Mouse (Mus musculus): ENCODE results near the gene Srpk1. TPM values are rescaled to one million over a fixed set of nuclear protein-coding genes. Genes with fewer than 3 reads are reported as not detected.
A peak's percentile ranks its signal among the peaks of the same experiment; 100 is the strongest.

Srpk1 gene
- polyA plus RNA-seq, 1 experiment from 2014 or later: 75.1 TPM

GRCm38 (mm10) chr17:28601557-28602250 is 20.8 kb downstream of the Srpk1 start:
- no peaks in the 10 kb centered on the region for H3K27me3 ChIP-seq
- H3K9ac ChIP-seq: no peak overlapping the region
- no peak overlapping the region for H3K27ac ChIP-seq
- H3K4me3 ChIP-seq: no peak overlapping the region
- WGBS: 92% methylated on average over 9 of the region's 9 CpGs
- no peak for ATAC-seq (ENCODE audit: borderline replicate concordance, extremely low read depth, low FRiP score, low TSS enrichment)
- no peaks in the 10 kb centered on the region for H3K4me1 ChIP-seq
- no peak overlapping the region for H3K4me2 ChIP-seq
- H3K36me3 ChIP-seq: peaks cover 87% of the 10 kb centered on the region
- H3K9me3 ChIP-seq: no peaks in the 10 kb centered on the region

DNA sequence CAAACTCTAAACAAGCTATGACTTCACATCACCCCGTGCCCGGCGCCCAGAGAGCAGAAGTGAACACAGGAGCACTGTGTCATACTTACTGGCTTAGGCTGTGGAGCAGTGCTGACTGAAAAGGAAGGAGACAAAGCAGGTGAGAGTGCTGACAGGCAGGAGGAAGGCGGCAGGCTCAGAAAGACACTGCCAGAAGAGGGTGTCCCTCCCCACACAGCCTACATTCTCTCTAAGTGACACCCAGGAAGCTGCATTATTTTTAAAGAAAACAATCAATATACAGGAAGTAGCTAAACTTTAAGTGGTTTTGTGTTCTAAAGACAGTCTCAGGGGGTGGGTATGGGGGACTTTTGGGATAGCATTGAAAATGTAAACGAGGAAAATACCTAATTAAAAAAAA is 21.7 kb downstream of the Srpk1 start:
- H3K4me1 ChIP-seq: no peaks in the 10 kb centered on the region
- no peak overlapping the region for H3K4me3 ChIP-seq
- no peak overlapping the region for H3K4me2 ChIP-seq
- ATAC-seq (ENCODE audit: borderline replicate concordance, extremely low read depth, low FRiP score, low TSS enrichment): no peak
- no peaks in the 10 kb centered on the region for H3K9me3 ChIP-seq
- no peak overlapping the region for H3K9ac ChIP-seq
- H3K36me3 ChIP-seq: peaks cover 86% of the 10 kb centered on the region
- WGBS: 83% methylated on average over 5 of the region's 5 CpGs
- H3K27me3 ChIP-seq: no peaks in the 10 kb centered on the region
- H3K27ac ChIP-seq: no peak overlapping the region

DNA sequence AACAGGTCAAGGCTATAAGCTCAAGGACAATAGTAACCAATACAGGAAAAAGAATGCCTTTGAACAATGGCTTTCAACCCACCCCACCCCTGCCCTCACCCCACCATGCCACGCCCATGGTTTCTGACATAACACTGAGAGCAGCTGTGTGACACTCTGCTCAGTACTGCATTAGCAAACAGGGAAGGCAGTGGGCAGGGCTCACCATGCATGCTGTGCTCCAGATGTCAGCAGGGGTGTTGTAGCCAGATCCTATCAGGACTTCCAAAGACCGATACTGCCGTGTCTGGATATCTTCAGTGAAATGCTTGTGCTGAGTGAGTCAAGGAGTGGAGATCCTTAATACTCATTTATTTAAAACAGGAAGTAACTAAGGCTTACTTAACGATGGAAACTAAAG is 28.5 kb downstream of the Srpk1 start:
- Histone ChIP-seq H3K36me3 (peaks cover 82% of the 10 kb centered on the region), H3K4me3 (no peak overlapping the region), H3K9me3 (no peaks in the 10 kb centered on the region), H3K4me2 (no peak overlapping the region), H3K27ac (no peak overlapping the region), H3K4me1 (no peaks in the 10 kb centered on the region), H3K9ac (no peak overlapping the region), H3K27me3 (no peaks in the 10 kb centered on the region)
- 69% methylated on average over 4 of the region's 4 CpGs for WGBS
- no peak for ATAC-seq (ENCODE audit: borderline replicate concordance, extremely low read depth, low FRiP score, low TSS enrichment)

GRCm38 (mm10) chr17:28592998-28593397 is 29.5 kb downstream of the Srpk1 start:
- Histone ChIP-seq H3K4me2 (no peak overlapping the region), H3K9me3 (no peaks in the 10 kb centered on the region), H3K9ac (no peak overlapping the region), H3K27ac (no peak overlapping the region), H3K4me1 (no peaks in the 10 kb centered on the region), H3K27me3 (no peaks in the 10 kb centered on the region), H3K36me3 (peaks cover 85% of the 10 kb centered on the region), H3K4me3 (no peak overlapping the region)
- WGBS: 11% methylated on average over 4 of the region's 4 CpGs
- no peak for ATAC-seq (ENCODE audit: borderline replicate concordance, extremely low read depth, low FRiP score, low TSS enrichment)

DNA sequence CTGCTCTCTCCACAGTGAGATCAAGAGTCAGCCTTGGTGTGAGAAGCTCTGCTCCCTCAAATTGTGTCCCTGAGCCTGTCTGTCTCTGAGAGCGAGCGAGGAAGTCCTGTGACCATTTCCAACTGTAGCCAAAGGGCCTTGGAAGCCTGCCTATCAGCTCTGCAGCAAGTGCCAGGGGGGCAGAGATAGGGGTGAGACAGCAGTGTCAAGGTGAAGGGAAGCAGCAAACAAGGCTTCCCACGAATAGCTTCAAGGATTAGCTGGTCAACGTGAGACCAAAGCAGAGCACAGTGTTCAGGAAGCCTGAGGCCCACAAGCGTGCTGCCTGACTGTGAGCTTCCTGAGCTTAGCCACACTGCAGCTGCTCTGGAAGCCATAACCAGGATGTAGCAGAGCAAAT is 31.0 kb downstream of the Srpk1 start:
- H3K4me2 ChIP-seq: no peak overlapping the region
- ATAC-seq (ENCODE audit: borderline replicate concordance, extremely low read depth, low FRiP score, low TSS enrichment): no peak
- H3K4me1 ChIP-seq: no peaks in the 10 kb centered on the region
- no peak overlapping the region for H3K27ac ChIP-seq
- H3K27me3 ChIP-seq: no peaks in the 10 kb centered on the region
- no peak overlapping the region for H3K9ac ChIP-seq
- WGBS: 86% methylated on average over 5 of the region's 5 CpGs
- H3K36me3 ChIP-seq: peaks cover 76% of the 10 kb centered on the region
- H3K9me3 ChIP-seq: no peaks in the 10 kb centered on the region
- H3K4me3 ChIP-seq: no peak overlapping the region

- no peaks in the 10 kb centered on the region for H3K4me1 ChIP-seq
- peaks cover 67% of the 10 kb centered on the region for H3K36me3 ChIP-seq
- H3K9ac ChIP-seq: no peak overlapping the region
- no peak overlapping the region for H3K4me2 ChIP-seq
- H3K27ac ChIP-seq: no peak overlapping the region
- no peak for ATAC-seq (ENCODE audit: borderline replicate concordance, extremely low read depth, low FRiP score, low TSS enrichment)
- no peaks in the 10 kb centered on the region for H3K9me3 ChIP-seq
- no peak overlapping the region for H3K4me3 ChIP-seq
- no peaks in the 10 kb centered on the region for H3K27me3 ChIP-seq
- WGBS: 79% methylated on average over 3 of the region's 3 CpGs
Measured at GRCm38 (mm10) chr17:28590596-28590995, 31.9 kb downstream of the Srpk1 start.

DNA sequence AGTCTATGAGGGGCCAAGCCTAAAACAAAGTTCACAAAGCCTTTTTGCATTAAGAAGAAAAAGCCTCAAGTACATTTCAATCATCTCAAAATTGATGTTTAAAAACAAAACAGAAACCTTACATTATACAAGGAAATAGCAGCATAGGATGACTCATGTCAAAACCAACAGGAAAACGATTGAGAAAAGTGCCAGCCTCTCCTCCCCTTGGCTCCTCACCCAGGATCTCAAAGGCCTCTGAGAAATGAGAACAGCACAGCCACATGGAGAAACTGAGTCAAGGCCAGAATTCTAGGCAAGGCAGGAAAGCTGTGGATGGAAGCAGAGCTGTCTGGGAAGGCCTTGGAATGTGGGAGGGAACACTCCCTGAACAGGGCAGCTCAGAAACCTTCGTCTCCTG is 33.9 kb downstream of the Srpk1 start:
- Histone ChIP-seq H3K4me1 (no peaks in the 10 kb centered on the region), H3K27ac (no peak overlapping the region), H3K9me3 (no peaks in the 10 kb centered on the region), H3K9ac (no peak overlapping the region), H3K27me3 (no peaks in the 10 kb centered on the region), H3K4me2 (no peak overlapping the region), H3K4me3 (no peak overlapping the region), H3K36me3 (peaks cover 57% of the 10 kb centered on the region)
- WGBS: 81% methylated on average over 2 of the region's 2 CpGs
- ATAC-seq (ENCODE audit: borderline replicate concordance, extremely low read depth, low FRiP score, low TSS enrichment): no peak

DNA sequence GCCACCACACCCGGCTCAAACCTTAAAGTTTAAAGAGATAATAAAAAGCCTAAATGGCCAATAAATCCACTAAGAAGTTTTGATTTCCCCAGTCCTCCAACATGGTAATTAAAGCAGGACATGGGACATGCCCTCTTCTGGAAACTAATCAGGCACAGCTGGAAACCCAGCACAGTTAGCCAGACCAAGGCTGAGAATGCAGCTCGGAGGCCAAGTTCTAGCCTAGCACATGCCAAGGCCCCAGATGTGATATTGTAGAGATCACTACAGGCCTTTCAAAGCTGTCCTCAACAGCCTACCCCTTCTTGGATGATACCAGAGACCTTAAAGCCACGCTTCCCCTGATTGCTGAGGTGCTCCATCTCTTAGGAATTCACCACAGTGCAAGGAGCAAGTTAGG is 36.0 kb downstream of the Srpk1 start:
- Histone ChIP-seq H3K4me2 (no peak overlapping the region), H3K27ac (no peak overlapping the region), H3K4me3 (no peak overlapping the region), H3K9ac (no peak overlapping the region), H3K9me3 (no peaks in the 10 kb centered on the region), H3K27me3 (no peaks in the 10 kb centered on the region), H3K36me3 (peaks cover 36% of the 10 kb centered on the region), H3K4me1 (no peaks in the 10 kb centered on the region)
- WGBS: 71% methylated on average over 3 of the region's 3 CpGs
- peak; percentile 35; the same call in 1 of the 2 replicates for ATAC-seq (ENCODE audit: borderline replicate concordance, extremely low read depth, low FRiP score, low TSS enrichment)

DNA sequence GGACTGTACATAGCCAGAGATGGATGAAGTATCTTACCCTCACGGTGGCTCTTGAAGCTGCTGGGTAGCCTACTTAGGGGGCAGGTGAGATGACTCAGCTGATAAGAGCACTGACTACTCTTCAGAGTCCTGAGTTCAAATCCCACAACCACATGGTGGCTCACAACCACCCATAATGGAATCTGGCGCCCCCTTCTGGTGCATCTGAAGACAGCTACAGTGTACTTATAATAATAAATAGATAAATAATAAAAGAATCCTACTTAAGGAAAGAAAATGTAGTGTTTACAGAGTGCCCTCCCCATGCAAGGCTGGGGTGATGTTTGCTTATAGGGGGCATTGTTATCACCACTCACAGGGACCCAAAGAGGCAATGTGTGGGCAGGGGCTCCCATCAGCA is 41.5 kb downstream of the Srpk1 start:
- Histone ChIP-seq H3K4me2 (no peak overlapping the region), H3K27ac (no peak overlapping the region), H3K4me1 (no peaks in the 10 kb centered on the region), H3K4me3 (no peak overlapping the region), H3K9ac (no peak overlapping the region), H3K9me3 (no peaks in the 10 kb centered on the region), H3K36me3 (no peaks in the 10 kb centered on the region), H3K27me3 (no peaks in the 10 kb centered on the region)
- WGBS: 47% methylated on average over 2 of the region's 2 CpGs
- ATAC-seq (ENCODE audit: borderline replicate concordance, extremely low read depth, low FRiP score, low TSS enrichment): no peak

- H3K9me3 ChIP-seq: no peaks in the 10 kb centered on the region
- H3K4me1 ChIP-seq: peaks cover 5% of the 10 kb centered on the region; the same call in 1 of the 2 replicates
- H3K36me3 ChIP-seq: no peaks in the 10 kb centered on the region
- no peak overlapping the region for H3K4me2 ChIP-seq
- 4% methylated on average over 9 of the region's 9 CpGs for WGBS
- no peak overlapping the region for H3K9ac ChIP-seq
- 0 out of 2 replicates have a peak, but pooled peaks have one; percentile 45 for ATAC-seq (ENCODE audit: borderline replicate concordance, extremely low read depth, low FRiP score, low TSS enrichment)
- no peak overlapping the region for H3K4me3 ChIP-seq
- H3K27me3 ChIP-seq: peaks cover 3% of the 10 kb centered on the region; the same call in 1 of the 2 replicates
- no peak overlapping the region for H3K27ac ChIP-seq
Measured at GRCm38 (mm10) chr17:28580396-28580795, 42.1 kb downstream of the Srpk1 start.

- 13% methylated on average over 50 of the region's 50 CpGs for WGBS
- H3K4me3 ChIP-seq: peak within 1 kb of the TSS; percentile 26
- H3K27ac ChIP-seq: no peak within 1 kb of the TSS
- no peaks in the 10 kb centered on the region for H3K36me3 ChIP-seq
- ATAC-seq (ENCODE audit: borderline replicate concordance, extremely low read depth, low FRiP score, low TSS enrichment): peak; percentile 72; the same call in 1 of the 2 replicates
- peaks cover 3% of the 10 kb centered on the region; the same call in 1 of the 2 replicates for H3K27me3 ChIP-seq
- no peak within 1 kb of the TSS for H3K9ac ChIP-seq
- H3K4me2 ChIP-seq: peak within 1 kb of the TSS; percentile 58
- peaks cover 9% of the 10 kb centered on the region; the same call in 1 of the 2 replicates for H3K4me1 ChIP-seq
- H3K9me3 ChIP-seq: no peaks in the 10 kb centered on the region
Measured at GRCm38 (mm10) chr17:28575244-28576125, 47.0 kb downstream of the Srpk1 start, which contains the start of gene Lhfpl5. Gene Lhfpl5, plus strand, starts transcription at chr17:28575641.

DNA sequence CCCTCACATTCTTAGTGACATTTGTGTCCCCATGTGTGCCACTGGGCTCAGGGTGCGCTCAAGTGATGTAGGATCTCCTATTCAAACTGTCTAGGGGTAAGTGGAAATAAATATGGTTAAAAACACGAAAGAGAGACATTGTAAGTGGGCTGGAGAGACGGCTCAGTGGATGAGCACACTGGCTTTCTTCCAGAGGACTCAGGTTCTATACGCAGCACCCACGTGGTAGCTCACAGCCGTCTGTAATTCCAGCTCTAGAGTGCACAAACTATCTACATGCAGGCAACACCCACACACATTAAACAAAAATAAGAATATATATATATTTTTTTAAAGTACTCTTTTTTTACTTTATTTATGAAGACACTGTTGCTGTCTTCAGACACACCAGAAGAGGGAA is 49.6 kb downstream of the Srpk1 start:
- no peak overlapping the region for H3K9ac ChIP-seq
- no peaks in the 10 kb centered on the region for H3K9me3 ChIP-seq
- ATAC-seq (ENCODE audit: borderline replicate concordance, extremely low read depth, low FRiP score, low TSS enrichment): no peak
- H3K4me2 ChIP-seq: no peak overlapping the region
- no peak overlapping the region for H3K4me3 ChIP-seq
- H3K4me1 ChIP-seq: peaks cover 9% of the 10 kb centered on the region; the same call in 1 of the 2 replicates
- H3K27ac ChIP-seq: no peak overlapping the region
- peaks cover 3% of the 10 kb centered on the region; the same call in 1 of the 2 replicates for H3K27me3 ChIP-seq
- 70% methylated on average over 6 of the region's 6 CpGs for WGBS
- H3K36me3 ChIP-seq: no peaks in the 10 kb centered on the region

All from lung, embryonic 15.5 days (tissue).